Mouse (Mus musculus): ENCODE results near the gene Igfbp5. TPM values are rescaled to one million over a fixed set of nuclear protein-coding genes. Genes with fewer than 3 reads are reported as not detected.

Igfbp5 gene
- polyA plus RNA-seq, 1 experiment from 2014 or later = 17.9 TPM

- Histone ChIP-seq H3K36me3 (ENCODE audit: control insufficient read depth, insufficient read depth, low read length) (no peaks in the 10 kb centered on the region), H3K4me3 (ENCODE audit: low read depth, low read length) (no peak overlapping the region), H3K9ac (ENCODE audit: low read length) (no peak overlapping the region), H3K9me3 (replicated peaks; ENCODE audit: control insufficient read depth, low read length) (no peaks in the 10 kb centered on the region), H3K27me3 (replicated peaks; ENCODE audit: control insufficient read depth, insufficient read depth, low read length) (no peaks in the 10 kb centered on the region), H3K27ac (ENCODE audit: low read depth, low read length) (no peak overlapping the region), H3K4me2 (ENCODE audit: low read length) (no peak overlapping the region), H3K4me1 (ENCODE audit: control insufficient read depth, insufficient read depth, low read length) (peaks cover 19% of the 10 kb centered on the region)
- 73% methylated on average over 25 of the region's 25 CpGs for WGBS
- DNase-seq (ENCODE audit: low spot score) (no peak), ATAC-seq (no peak)
These were observed 4.0 kb upstream of the Igfbp5 start for GRCm38 (mm10) chr1:72878473-72879318.

GRCm38 (mm10) chr1:72877892-72878291 is 3.2 kb upstream of the Igfbp5 start:
- H3K9me3 ChIP-seq (replicated peaks; ENCODE audit: control insufficient read depth, low read length) = no peaks in the 10 kb centered on the region
- no peak overlapping the region for H3K27ac ChIP-seq (ENCODE audit: low read depth, low read length)
- H3K27me3 ChIP-seq (replicated peaks; ENCODE audit: control insufficient read depth, insufficient read depth, low read length) = no peaks in the 10 kb centered on the region
- peaks cover 19% of the 10 kb centered on the region for H3K4me1 ChIP-seq (ENCODE audit: control insufficient read depth, insufficient read depth, low read length)
- H3K4me2 ChIP-seq (ENCODE audit: low read length) = no peak overlapping the region; the same call in 1 of the 2 replicates
- no peaks in the 10 kb centered on the region for H3K36me3 ChIP-seq (ENCODE audit: control insufficient read depth, insufficient read depth, low read length)
- DNase-seq (ENCODE audit: low spot score) = peak; percentile 73
- no peak overlapping the region; the same call in 1 of the 2 replicates for H3K9ac ChIP-seq (ENCODE audit: low read length)
- H3K4me3 ChIP-seq (ENCODE audit: low read depth, low read length) = no peak overlapping the region
- WGBS = 9% methylated on average over 3 of the region's 3 CpGs
- ATAC-seq = no peak

DNA sequence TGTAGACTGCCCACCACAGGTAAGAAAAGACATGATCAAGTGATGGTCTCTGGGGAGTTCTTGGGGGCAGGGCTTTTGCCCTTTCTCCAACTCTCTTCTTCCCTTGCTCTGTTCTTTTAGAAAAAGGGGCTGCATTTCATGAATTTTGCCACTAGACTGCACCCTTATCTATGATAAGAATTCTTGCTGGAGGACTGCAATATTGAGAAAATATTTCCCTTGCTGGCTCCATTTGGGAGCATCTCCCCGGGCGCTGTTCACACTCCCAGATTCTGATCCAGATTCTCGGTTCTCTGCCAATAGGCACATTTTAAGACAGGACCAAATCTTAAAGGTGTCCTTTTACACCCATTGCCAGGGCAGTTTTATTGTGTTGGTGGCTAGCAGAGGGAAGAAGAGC is 1.4 kb upstream of the Igfbp5 start:
- no peak overlapping the region for H3K9ac ChIP-seq (ENCODE audit: low read length)
- H3K27me3 ChIP-seq (replicated peaks; ENCODE audit: control insufficient read depth, insufficient read depth, low read length) = no peaks in the 10 kb centered on the region
- H3K36me3 ChIP-seq (ENCODE audit: control insufficient read depth, insufficient read depth, low read length) = no peaks in the 10 kb centered on the region
- 45% methylated on average over 3 of the region's 3 CpGs for WGBS
- H3K9me3 ChIP-seq (replicated peaks; ENCODE audit: control insufficient read depth, low read length) = no peaks in the 10 kb centered on the region
- H3K4me2 ChIP-seq (ENCODE audit: low read length) = no peak overlapping the region; the same call in 1 of the 2 replicates
- DNase-seq (ENCODE audit: low spot score) = peak; percentile 64
- peaks cover 23% of the 10 kb centered on the region for H3K4me1 ChIP-seq (ENCODE audit: control insufficient read depth, insufficient read depth, low read length)
- no peak overlapping the region for H3K27ac ChIP-seq (ENCODE audit: low read depth, low read length)
- no peak for ATAC-seq
- no peak overlapping the region for H3K4me3 ChIP-seq (ENCODE audit: low read depth, low read length)

- Histone ChIP-seq H3K27me3 (replicated peaks; ENCODE audit: control insufficient read depth, insufficient read depth, low read length) (no peaks in the 10 kb centered on the region), H3K4me2 (ENCODE audit: low read length) (peak overlapping the region; percentile 91), H3K4me1 (ENCODE audit: control insufficient read depth, insufficient read depth, low read length) (peaks cover 27% of the 10 kb centered on the region), H3K9me3 (replicated peaks; ENCODE audit: control insufficient read depth, low read length) (no peaks in the 10 kb centered on the region), H3K27ac (ENCODE audit: low read depth, low read length) (no peak overlapping the region), H3K36me3 (ENCODE audit: control insufficient read depth, insufficient read depth, low read length) (no peaks in the 10 kb centered on the region), H3K4me3 (ENCODE audit: low read depth, low read length) (no peak overlapping the region), H3K9ac (ENCODE audit: low read length) (no peak overlapping the region)
- ATAC-seq = no peak
- DNase-seq (ENCODE audit: low spot score) = no peak
- WGBS = 6% methylated on average over 3 of the region's 3 CpGs
These were observed 1.0 kb upstream of the Igfbp5 start for GRCm38 (mm10) chr1:72875708-72876107.

DNA sequence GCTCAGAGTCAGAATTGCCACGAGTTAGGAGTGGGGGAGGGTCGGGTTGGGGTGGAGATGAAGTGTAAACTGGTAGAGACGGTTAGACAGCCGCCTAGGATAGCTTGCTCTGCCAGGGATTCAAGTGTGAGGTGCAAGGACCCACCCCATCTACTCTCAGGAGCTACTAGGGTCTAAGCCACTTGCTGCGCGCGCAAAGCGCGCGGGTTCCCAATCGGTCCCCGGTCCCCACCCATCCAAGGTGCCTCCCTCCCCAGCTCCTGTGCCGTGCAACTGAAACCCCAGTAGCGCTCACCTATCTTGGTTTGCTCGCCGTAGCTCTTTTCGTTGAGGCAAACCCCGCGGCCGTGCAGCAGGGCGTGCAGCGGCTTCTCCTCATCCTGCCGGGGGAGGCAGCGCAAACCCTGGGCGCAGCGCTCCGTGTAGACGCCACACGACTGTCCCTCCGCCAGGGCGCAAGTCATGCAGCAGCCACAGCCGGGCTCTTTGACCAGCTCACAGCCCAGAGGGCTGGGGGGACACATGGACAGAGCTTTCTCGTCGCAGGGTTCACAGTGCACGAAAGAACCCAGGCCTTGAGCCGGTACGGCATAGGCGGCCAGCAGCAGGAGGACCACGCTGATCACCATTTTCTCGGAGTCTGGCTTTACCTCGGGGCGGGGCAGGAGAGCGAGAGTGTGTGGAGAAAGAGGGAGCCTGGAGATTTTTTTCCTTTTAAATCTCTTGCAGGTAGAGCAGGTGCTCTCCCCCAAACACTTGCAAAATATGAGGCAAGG is 985 bp downstream of the Igfbp5 start:
- H3K4me3 ChIP-seq (ENCODE audit: low read depth, low read length) = peak overlapping the region; percentile 43
- DNase-seq (ENCODE audit: low spot score) = peak; percentile 55
- peak; percentile 8 for ATAC-seq
- H3K4me1 ChIP-seq (ENCODE audit: control insufficient read depth, insufficient read depth, low read length) = peaks cover 30% of the 10 kb centered on the region
- 1% methylated on average over 43 of the region's 43 CpGs for WGBS
- H3K9ac ChIP-seq (ENCODE audit: low read length) = peak overlapping the region; percentile 74
- H3K27me3 ChIP-seq (replicated peaks; ENCODE audit: control insufficient read depth, insufficient read depth, low read length) = no peaks in the 10 kb centered on the region
- peak overlapping the region; percentile 48; the same call in 1 of the 2 replicates for H3K27ac ChIP-seq (ENCODE audit: low read depth, low read length)
- H3K9me3 ChIP-seq (replicated peaks; ENCODE audit: control insufficient read depth, low read length) = no peaks in the 10 kb centered on the region
- H3K36me3 ChIP-seq (ENCODE audit: control insufficient read depth, insufficient read depth, low read length) = no peaks in the 10 kb centered on the region
- H3K4me2 ChIP-seq (ENCODE audit: low read length) = peak overlapping the region; percentile 91

DNA sequence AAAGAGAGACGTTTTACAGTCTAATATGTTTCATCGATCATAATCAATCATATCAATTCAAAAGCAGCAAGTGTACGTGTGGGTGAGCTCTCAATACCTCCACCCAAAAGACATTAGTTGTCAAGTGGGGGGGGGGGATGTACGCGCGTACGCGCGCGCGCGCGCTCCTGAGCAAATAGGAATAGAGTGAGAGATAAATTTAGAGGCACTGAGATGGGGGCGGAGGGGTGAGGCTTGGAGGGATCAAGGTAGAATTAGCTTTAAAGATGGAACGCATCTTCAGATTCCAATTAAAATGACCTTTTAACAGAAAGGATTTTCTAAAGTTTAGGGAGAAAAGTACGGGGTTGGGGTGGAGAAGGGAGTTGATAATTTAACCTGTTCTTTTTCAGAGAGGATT is 1.6 kb downstream of the Igfbp5 start:
- Histone ChIP-seq H3K4me2 (ENCODE audit: low read length) (peak overlapping the region; percentile 91), H3K4me3 (ENCODE audit: low read depth, low read length) (peak overlapping the region; percentile 43), H3K9ac (ENCODE audit: low read length) (peak overlapping the region; percentile 74), H3K27me3 (replicated peaks; ENCODE audit: control insufficient read depth, insufficient read depth, low read length) (no peaks in the 10 kb centered on the region), H3K9me3 (replicated peaks; ENCODE audit: control insufficient read depth, low read length) (no peaks in the 10 kb centered on the region), H3K27ac (ENCODE audit: low read depth, low read length) (0 out of 2 replicates have a peak overlapping the region, but pooled peaks have one; percentile 48), H3K4me1 (ENCODE audit: control insufficient read depth, insufficient read depth, low read length) (peaks cover 30% of the 10 kb centered on the region), H3K36me3 (ENCODE audit: control insufficient read depth, insufficient read depth, low read length) (no peaks in the 10 kb centered on the region)
- under 1% methylated on average over 16 of the region's 16 CpGs for WGBS
- ATAC-seq (no peak), DNase-seq (ENCODE audit: low spot score) (no peak)

GRCm38 (mm10) chr1:72872521-72872920 is 2.2 kb downstream of the Igfbp5 start:
- H3K4me1 ChIP-seq (ENCODE audit: control insufficient read depth, insufficient read depth, low read length) = peaks cover 30% of the 10 kb centered on the region

GRCm38 (mm10) chr1:72871697-72872411 is 2.8 kb downstream of the Igfbp5 start:
- H3K9ac ChIP-seq (ENCODE audit: low read length) = peak overlapping the region; percentile 66
- no peaks in the 10 kb centered on the region for H3K36me3 ChIP-seq (ENCODE audit: control insufficient read depth, insufficient read depth, low read length)
- peak overlapping the region; percentile 43 for H3K4me3 ChIP-seq (ENCODE audit: low read depth, low read length)
- peak; percentile 11; the same call in 1 of the 2 replicates for ATAC-seq
- H3K9me3 ChIP-seq (replicated peaks; ENCODE audit: control insufficient read depth, low read length) = no peaks in the 10 kb centered on the region
- peaks cover 30% of the 10 kb centered on the region for H3K4me1 ChIP-seq (ENCODE audit: control insufficient read depth, insufficient read depth, low read length)
- peak overlapping the region; percentile 80 for H3K27ac ChIP-seq (ENCODE audit: low read depth, low read length)
- DNase-seq (ENCODE audit: low spot score) = peak; percentile 78
- no peaks in the 10 kb centered on the region for H3K27me3 ChIP-seq (replicated peaks; ENCODE audit: control insufficient read depth, insufficient read depth, low read length)
- H3K4me2 ChIP-seq (ENCODE audit: low read length) = peak overlapping the region; percentile 91
- WGBS = under 1% methylated on average over 34 of the region's 34 CpGs

More at GRCm38 (mm10) chr1:72872521-72872920, 2.2 kb downstream of the Igfbp5 start:
- ATAC-seq (peak; percentile 62), DNase-seq (ENCODE audit: low spot score) (peak; percentile 94)
- Histone ChIP-seq H3K9ac (ENCODE audit: low read length) (peak overlapping the region; percentile 74; the same call in 1 of the 2 replicates), H3K36me3 (ENCODE audit: control insufficient read depth, insufficient read depth, low read length) (no peaks in the 10 kb centered on the region), H3K27ac (ENCODE audit: low read depth, low read length) (no peak overlapping the region), H3K4me3 (ENCODE audit: low read depth, low read length) (peak overlapping the region; percentile 43), H3K27me3 (replicated peaks; ENCODE audit: control insufficient read depth, insufficient read depth, low read length) (no peaks in the 10 kb centered on the region), H3K4me2 (ENCODE audit: low read length) (peak overlapping the region; percentile 91), H3K9me3 (replicated peaks; ENCODE audit: control insufficient read depth, low read length) (no peaks in the 10 kb centered on the region)
- 0% methylated on average over 8 of the region's 8 CpGs for WGBS

Data from forebrain, embryonic 14.5 days (tissue).